Mouse (Mus musculus) heart, adult 2 months (tissue): Measurements from ENCODE around the gene Lgals2. TPM values are rescaled to one million over a fixed set of nuclear protein-coding genes. Genes with fewer than 3 reads are reported as not detected.
A peak's percentile ranks its signal among the peaks of the same experiment; 100 is the strongest.
"Not testable (repeated sequence)": the region's sequence is repeated elsewhere in the genome, so short reads cannot be mapped to it uniquely, and the experiment has no call there.

Source experiments
- DNase-seq, 2 experiments: peaks; one replicate each; pipeline ENCODE4 v3.0.0; 2021
- H3K27ac ChIP-seq: fragments of 200-600 bp; 2 replicates; pipeline ENCODE4 v1.8.1; 2022
- H3K27me3 ChIP-seq: fragments of 200-500 bp; 2 replicates; pipeline ENCODE4 v1.6.1; 2012; ENCODE audit warnings: mild to moderate bottlenecking, low read length, inconsistent platforms, mixed read lengths; ENCODE audit not compliant: control insufficient read depth, insufficient read depth
- H3K36me3 ChIP-seq: fragments of 200-500 bp; 2 replicates; pipeline ENCODE4 v1.6.1; 2012; ENCODE audit warnings: low read length, inconsistent platforms; ENCODE audit not compliant: control insufficient read depth, insufficient read depth
- H3K4me1 ChIP-seq: fragments of 200-500 bp; 2 replicates; pipeline ENCODE4 v1.6.1; 2011; ENCODE audit warnings: low read length; ENCODE audit not compliant: control insufficient read depth, insufficient read depth
- H3K4me3 ChIP-seq: fragments of 200-600 bp; 2 replicates; pipeline ENCODE4 v1.8.1; 2022
- H3K79me2 ChIP-seq: fragments of 200-500 bp; replicated peaks from 2 replicates; pipeline ENCODE4 v1.6.1; 2012; ENCODE audit warnings: mild to moderate bottlenecking, inconsistent platforms, low read length, moderate library complexity, mixed read lengths; ENCODE audit not compliant: control insufficient read depth, insufficient read depth
- H3K9ac ChIP-seq: fragments of 200-500 bp; 2 replicates; pipeline ENCODE4 v1.6.1; 2012; ENCODE audit warnings: low read depth, mild to moderate bottlenecking, control low read depth, inconsistent platforms, low read length, mixed read lengths
- CTCF ChIP-seq: fragments of 200-600 bp; IDR thresholded peaks from 2 replicates; pipeline ENCODE4 v1.8.1; 2022; ENCODE audit warnings: antibody characterized with exemption, mild to moderate bottlenecking, moderate library complexity
- EP300 ChIP-seq: fragments of 200-500 bp; IDR thresholded peaks from 2 replicates; pipeline ENCODE4 v1.6.1; 2011; ENCODE audit warnings: low read depth, low read length, control low read depth; ENCODE audit not compliant: insufficient read depth
- POLR2A ChIP-seq: fragments of 200-500 bp; IDR thresholded peaks from 2 replicates; pipeline ENCODE4 v1.6.1; 2011; ENCODE audit warnings: mild to moderate bottlenecking, low read depth, low read length, control low read depth; ENCODE audit not compliant: insufficient read depth
- WGBS: fragments of 180-500 bp; shearing (Covaris S2); methylation state at CpG from one replicate; pipeline ENCODE4 v1.1.7; 2018; 5-methylcytosine and 5-hydroxymethylcytosine counted together
- intact Hi-C: fragments of 180-260 bp; cut with DNase I; formaldehyde crosslinking; loops from one replicate; pipeline ENCODE4 v1.15.1; 2025
- polyA plus RNA-seq: library from polyadenylated mRNA; depleted of rRNA; stranded (reverse); fragments of >200 nt; gene quantifications from 2 replicates; pipeline ENCODE4 v1.2.3, GENCODE M21; 2012
- total RNA-seq, 2 experiments: library from RNA; stranded (reverse); gene quantifications; 2 replicates each; pipeline ENCODE4 v1.2.3; 2021

Gene Lgals2
- total and polyA plus RNA-seq, 3 experiments: 1.5 TPM; not detected in 2

DNA sequence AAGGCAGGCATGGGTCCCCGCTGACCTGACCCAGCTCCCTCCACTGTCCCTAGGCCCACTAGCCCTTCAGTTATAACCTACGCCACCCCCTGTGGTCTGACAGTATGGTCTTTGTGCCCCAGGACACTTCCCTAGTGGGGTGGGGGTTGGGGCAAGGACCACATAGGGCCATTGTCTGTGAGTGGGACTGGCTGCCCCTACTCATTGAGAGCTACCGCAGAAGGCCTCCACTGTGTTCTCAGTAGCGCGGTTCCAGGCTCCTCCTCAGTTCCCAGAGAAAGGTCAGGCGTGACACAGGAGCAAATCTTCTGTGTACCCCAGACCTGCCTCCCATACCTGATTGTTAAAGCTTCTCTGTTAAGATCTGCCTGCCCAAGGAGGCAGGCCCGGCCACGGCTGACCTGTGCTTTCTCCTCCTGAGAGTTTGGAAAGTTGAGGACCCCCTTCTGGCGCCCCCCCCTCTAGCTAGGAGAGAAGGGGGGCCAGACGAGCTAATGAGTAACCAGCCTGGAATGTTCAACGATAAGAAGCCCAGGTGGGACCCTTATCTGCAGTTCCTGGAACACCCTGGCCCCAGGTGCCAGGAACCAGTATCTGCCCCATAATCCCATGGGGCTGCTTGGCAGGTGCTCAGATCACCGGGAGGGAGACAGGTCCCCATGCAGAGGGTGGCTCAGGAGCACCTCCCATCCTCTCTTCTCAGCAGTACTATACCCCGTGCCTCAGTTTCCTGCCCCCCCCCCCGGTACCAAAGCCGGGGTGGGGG is 5.1 kb downstream of the Lgals2 start:
- Histone ChIP-seq H3K36me3 (peaks cover 20% of the 10 kb centered on the region), H3K9ac (no peak overlapping the region), H3K27ac (no peak overlapping the region; the same call in 1 of the 2 replicates), H3K27me3 (no peaks in the 10 kb centered on the region), H3K79me2 (peaks cover 8% of the 10 kb centered on the region), H3K4me1 (peaks cover 26% of the 10 kb centered on the region), H3K4me3 (no peak overlapping the region)
- intact Hi-C loops: loop anchor here (5.0 kb wide), 2 partner anchors 33 to 228 kb away; no protein-coding TSS in a partner anchor
- 54% methylated on average over 14 of the region's 15 CpGs for WGBS
- DNase-seq: peak in 1 of 2 experiments; percentile 31
- TF ChIP-seq CTCF (no peak), EP300 (no peak), POLR2A (no peak)

DNA sequence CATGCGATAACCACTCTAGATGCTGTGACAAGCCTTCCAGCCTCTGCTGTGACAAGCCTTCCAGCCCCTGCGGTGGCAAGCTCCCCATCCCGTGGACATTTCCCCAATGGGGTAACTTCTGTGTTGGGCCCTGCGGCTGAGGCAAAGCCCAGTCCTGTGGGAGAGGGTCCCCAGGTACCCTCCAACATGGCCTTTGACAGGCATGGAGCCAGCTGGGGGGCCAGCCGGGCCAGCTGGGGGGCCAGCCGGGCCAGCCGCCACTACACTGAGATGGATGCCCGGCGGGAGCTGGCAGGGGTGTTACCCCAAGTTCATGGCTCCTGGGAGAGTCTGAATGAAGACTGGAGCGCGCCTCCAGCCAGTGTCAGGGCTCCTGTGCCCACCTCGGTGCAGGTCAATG is 5.8 kb downstream of the Lgals2 start:
- Histone ChIP-seq H3K36me3 (peaks cover 20% of the 10 kb centered on the region), H3K27me3 (no peaks in the 10 kb centered on the region), H3K27ac (no peak overlapping the region; the same call in 1 of the 2 replicates), H3K4me3 (no peak overlapping the region), H3K79me2 (peaks cover 8% of the 10 kb centered on the region), H3K4me1 (peaks cover 26% of the 10 kb centered on the region), H3K9ac (no peak overlapping the region)
- TF ChIP-seq EP300 (0 out of 2 replicates have a peak, but pooled peaks have one; percentile 5), POLR2A (no peak), CTCF (no peak)
- 84% methylated on average over 12 of the region's 12 CpGs for WGBS
- intact Hi-C loops: loop anchor here (1.0 kb wide), 1 partner anchor 21 kb away; no protein-coding TSS in a partner anchor
- peak in 1 of 2 experiments; percentile 33 for DNase-seq

DNA sequence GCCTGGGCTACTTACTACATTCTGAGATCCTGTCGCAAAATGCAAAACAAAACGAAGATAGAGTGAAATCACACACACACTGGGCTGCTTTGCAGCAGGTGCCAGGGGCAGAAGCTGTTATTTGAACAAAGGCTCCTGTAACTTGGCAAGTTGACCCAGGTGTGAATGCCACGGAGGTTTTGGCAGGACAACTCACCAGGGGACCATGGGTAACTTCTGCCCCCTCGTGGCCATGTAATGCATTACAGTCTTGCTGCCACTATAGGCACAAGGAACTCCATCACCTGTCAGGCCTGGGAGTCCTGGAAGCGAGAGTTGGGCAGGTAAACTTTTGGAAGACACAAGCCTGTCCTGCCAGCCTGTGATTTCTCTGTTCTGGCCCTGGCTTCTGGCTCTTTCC is 6.9 kb downstream of the Lgals2 start:
- intact Hi-C loops: loop anchor here (1.0 kb wide), 1 partner anchor 22 kb away; no protein-coding TSS in a partner anchor
- H3K27me3 ChIP-seq: no peaks in the 10 kb centered on the region
- no peak overlapping the region for H3K4me3 ChIP-seq
- H3K9ac ChIP-seq: no peak overlapping the region
- peaks cover 11% of the 10 kb centered on the region for H3K79me2 ChIP-seq
- no peak overlapping the region for H3K27ac ChIP-seq
- WGBS: 24% methylated on average over 5 of the region's 5 CpGs
- peaks cover 20% of the 10 kb centered on the region for H3K36me3 ChIP-seq
- DNase-seq: peak; percentile 85 to 90
- TF ChIP-seq CTCF (peak; percentile 97), EP300 (peak; percentile 96), POLR2A (peak; percentile 37; the same call in 1 of the 2 replicates)
- H3K4me1 ChIP-seq: peaks cover 26% of the 10 kb centered on the region

DNA sequence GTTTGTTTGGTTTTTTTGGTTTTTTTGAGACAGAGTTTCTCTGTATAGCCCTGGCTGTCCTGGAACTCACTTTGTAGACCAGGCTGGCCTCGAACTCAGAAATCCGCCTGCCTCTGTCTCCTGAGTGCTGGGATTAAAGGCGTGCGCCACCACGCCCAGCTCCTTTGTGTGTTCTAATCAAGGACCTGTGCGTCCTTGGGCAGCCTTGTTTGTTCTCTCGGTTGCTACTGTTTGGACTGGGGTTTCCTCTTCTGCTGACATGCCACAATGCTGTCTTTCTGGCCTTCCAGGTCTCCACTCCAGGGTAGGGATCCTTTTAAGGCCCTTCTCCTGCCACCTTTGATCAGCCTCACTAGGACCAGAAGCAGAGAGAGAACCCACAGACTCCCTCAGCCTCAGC is 8.5 kb downstream of the Lgals2 start:
- 51% methylated on average over 7 of the region's 7 CpGs for WGBS
- intact Hi-C loops, H3K27me3 ChIP-seq, DNase-seq: not testable (repeated sequence)
- Histone ChIP-seq H3K36me3 (peaks cover 20% of the 10 kb centered on the region), H3K27ac (peak overlapping the region; percentile 100; the same call in 1 of the 2 replicates), H3K4me1 (peaks cover 25% of the 10 kb centered on the region), H3K4me3 (peak overlapping the region; percentile 14; the same call in 1 of the 2 replicates), H3K79me2 (peaks cover 13% of the 10 kb centered on the region), H3K9ac (peak overlapping the region; percentile 15; the same call in 1 of the 2 replicates)

DNA sequence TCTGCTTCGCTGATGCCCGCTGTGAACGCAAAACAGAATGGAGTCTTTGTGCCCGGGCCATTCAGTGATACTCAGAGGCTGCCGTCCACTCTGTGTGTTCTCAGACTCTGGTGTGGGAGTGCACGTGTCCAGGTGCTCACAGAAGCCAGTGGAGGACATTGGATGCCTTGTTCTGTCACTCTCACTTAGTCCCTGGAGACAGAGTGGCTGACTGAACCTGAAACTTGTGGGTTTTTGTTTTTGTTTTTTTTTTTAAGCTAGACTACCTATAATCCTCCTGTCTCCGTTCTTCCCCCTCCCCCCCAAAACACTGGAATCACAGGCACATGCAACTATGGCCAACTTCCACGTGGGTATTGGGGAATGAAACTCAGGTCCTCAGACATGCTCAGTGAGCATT is 9.0 kb downstream of the Lgals2 start:
- Histone ChIP-seq H3K27ac (peak overlapping the region; percentile 100), H3K4me1 (peaks cover 25% of the 10 kb centered on the region), H3K36me3 (peaks cover 20% of the 10 kb centered on the region), H3K27me3 (no peaks in the 10 kb centered on the region), H3K79me2 (peaks cover 13% of the 10 kb centered on the region), H3K9ac (peak overlapping the region; percentile 41), H3K4me3 (peak overlapping the region; percentile 57; the same call in 1 of the 2 replicates)
- TF ChIP-seq EP300 (no peak), POLR2A (no peak), CTCF (no peak)
- DNase-seq: no peak
- WGBS: 50% methylated on average over 8 of the region's 8 CpGs
- intact Hi-C loops: no loop called here

DNA sequence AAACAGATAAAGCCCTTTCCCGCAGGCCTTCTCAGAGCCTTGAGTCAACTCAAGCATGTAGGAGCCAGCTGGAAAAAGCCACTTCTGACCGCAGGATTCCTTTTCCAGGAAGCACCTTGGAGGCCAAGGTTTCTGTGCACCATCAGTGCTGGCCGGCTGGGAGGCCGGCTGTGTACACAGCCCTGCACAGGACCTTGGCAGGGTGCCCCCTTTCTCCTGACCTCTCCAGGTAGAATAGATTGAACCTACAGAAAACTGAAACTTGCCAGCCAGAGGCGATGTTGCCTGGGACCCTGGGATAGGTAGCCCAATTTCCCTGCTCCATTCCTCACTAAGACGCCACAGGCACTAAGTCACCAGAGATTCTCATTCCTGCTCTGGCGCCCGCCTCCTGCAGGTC is 9.5 kb downstream of the Lgals2 start:
- Histone ChIP-seq H3K36me3 (peaks cover 20% of the 10 kb centered on the region), H3K27me3 (no peaks in the 10 kb centered on the region), H3K79me2 (peaks cover 13% of the 10 kb centered on the region), H3K9ac (peak overlapping the region; percentile 41), H3K27ac (peak overlapping the region; percentile 100), H3K4me1 (peaks cover 27% of the 10 kb centered on the region), H3K4me3 (peak overlapping the region; percentile 57)
- WGBS: 40% methylated on average over 8 of the region's 8 CpGs
- TF ChIP-seq EP300: no peak
- TF ChIP-seq POLR2A: no peak
- TF ChIP-seq CTCF: no peak
- peak; percentile 41 to 45 for DNase-seq
- intact Hi-C loops: no loop called here
